Mouse (Mus musculus): Measurements from ENCODE around the gene Large1.
A peak's percentile ranks its signal among the peaks of the same experiment; 100 is the strongest.
"Not testable (repeated sequence)": the region's sequence is repeated elsewhere in the genome, so short reads cannot be mapped to it uniquely, and the experiment has no call there.

Large1 gene

GRCm38 (mm10) chr8:73353108-73353793 is at the start of gene Large1:
Large1 (minus strand) TSS chr8:73353540.
- peak; percentile 98 for DNase-seq

GRCm38 (mm10) chr8:73400343-73400742 is 47.0 kb upstream of the Large1 start:
- DNase-seq, result no peak

GRCm38 (mm10) chr8:73373001-73373400 is 19.7 kb upstream of the Large1 start:
- DNase-seq, result not testable (repeated sequence)

- peak; percentile 63 for DNase-seq
Measured at GRCm38 (mm10) chr8:73355979-73356378, 2.6 kb upstream of the Large1 start.

GRCm38 (mm10) chr8:73354201-73354881 is 1.0 kb upstream of the Large1 start:
- peak; percentile 79 for DNase-seq

- DNase-seq, result no peak
Measured at GRCm38 (mm10) chr8:73353794-73354179, 447 bp upstream of the Large1 start.

GRCm38 (mm10) chr8:73352301-73353107 is 836 bp downstream of the Large1 start:
- DNase-seq, result peak; percentile 39

- no peak for DNase-seq
Measured at GRCm38 (mm10) chr8:73350366-73350765, 3.0 kb downstream of the Large1 start.

GRCm38 (mm10) chr8:73342761-73343395 is 10.5 kb downstream of the Large1 start:
- DNase-seq, result no peak

- DNase-seq, result no peak
Measured at GRCm38 (mm10) chr8:73336845-73337244, 16.5 kb downstream of the Large1 start.

- DNase-seq, result no peak
Measured at GRCm38 (mm10) chr8:73329131-73329530, 24.2 kb downstream of the Large1 start.

GRCm38 (mm10) chr8:73328056-73328455 is 25.3 kb downstream of the Large1 start:
- no peak for DNase-seq

GRCm38 (mm10) chr8:73324667-73325066 is 28.7 kb downstream of the Large1 start:
- DNase-seq, result no peak

- no peak for DNase-seq
Measured at GRCm38 (mm10) chr8:73323591-73323990, 29.7 kb downstream of the Large1 start.

GRCm38 (mm10) chr8:73319500-73319899 is 33.8 kb downstream of the Large1 start:
- DNase-seq, result not testable (repeated sequence)

GRCm38 (mm10) chr8:73313911-73314310 is 39.4 kb downstream of the Large1 start:
- DNase-seq, result no peak

- DNase-seq, result no peak
Measured at GRCm38 (mm10) chr8:73312714-73313607, 40.4 kb downstream of the Large1 start.

- no peak for DNase-seq
Measured at GRCm38 (mm10) chr8:73310471-73310870, 42.9 kb downstream of the Large1 start.

- no peak for DNase-seq
Measured at GRCm38 (mm10) chr8:73310036-73310435, 43.3 kb downstream of the Large1 start.

GRCm38 (mm10) chr8:73303907-73304306 is 49.4 kb downstream of the Large1 start:
- no peak for DNase-seq

GRCm38 (mm10) chr8:73302947-73303346 is 50.4 kb downstream of the Large1 start:
- peak; percentile 14 for DNase-seq

- DNase-seq, result no peak
Measured at GRCm38 (mm10) chr8:73295531-73295930, 57.8 kb downstream of the Large1 start.

Data from right cerebral cortex, postnatal 14 days (tissue).